In genomic region chr2:61121281-61121680, GRCm38 (mm10) we compare ENCODE assay signal across 24 mouse cellular contexts.
"Had no signal": no experiment of that assay in that cellular context is flagged by ENCODE, and none has a peak within 500 bp of the region (broad histone marks: within the 10 kb centered on the region; RNA-seq: fewer than 3 reads in every experiment).

No protein-coding gene starts in this region.

- H3K27ac ChIP-seq: kidney, embryonic 15.5 days; left cerebral cortex, adult 2 months; limb, embryonic 12.5 days; limb, embryonic 15.5 days; liver, embryonic 14.5 days; macrophage; midbrain, embryonic 12.5 days; neural tube, embryonic 13.5 days; stomach, embryonic 15.5 days had no signal

- H3K9ac ChIP-seq: kidney, embryonic 15.5 days; limb, embryonic 12.5 days; limb, embryonic 15.5 days; liver, embryonic 14.5 days; liver, postnatal 0 days; lung, embryonic 14.5 days; midbrain, embryonic 12.5 days; neural tube, embryonic 13.5 days; stomach, embryonic 15.5 days had no signal

- ATAC-seq: liver, postnatal 0 days; lung, postnatal 0 days; midbrain, embryonic 16.5 days had no signal

- H3K9me3 ChIP-seq: kidney, embryonic 15.5 days; limb, embryonic 12.5 days; limb, embryonic 15.5 days; midbrain, embryonic 12.5 days; neural tube, embryonic 13.5 days; stomach, embryonic 15.5 days had no signal

- H3K27me3 ChIP-seq: kidney, embryonic 15.5 days; limb, embryonic 12.5 days; limb, embryonic 15.5 days; midbrain, embryonic 12.5 days; neural tube, embryonic 13.5 days; stomach, embryonic 15.5 days had no signal

- DNase-seq: kidney, adult 8-10 months; kidney, postnatal 10 days; kidney, postnatal 36 days; layer of hippocampus, postnatal 36 days; liver, postnatal 0 days; lung, embryonic 14.5 days; retina, postnatal 1 day; right cerebral cortex, postnatal 25 days; spleen, adult 18-20 months; thymus, adult 18-20 months; thymus, postnatal 36 days had no signal

- H3K4me1 ChIP-seq: kidney, embryonic 15.5 days; limb, embryonic 12.5 days; limb, embryonic 15.5 days; midbrain, embryonic 12.5 days; neural tube, embryonic 13.5 days; stomach, embryonic 15.5 days had no signal

- H3K4me2 ChIP-seq: kidney, embryonic 15.5 days; limb, embryonic 12.5 days; limb, embryonic 15.5 days; liver, embryonic 11.5 days; lung, embryonic 14.5 days; midbrain, embryonic 12.5 days; neural tube, embryonic 13.5 days; stomach, embryonic 15.5 days had no signal

- H3K36me3 ChIP-seq: kidney, embryonic 15.5 days; limb, embryonic 12.5 days; limb, embryonic 15.5 days; midbrain, embryonic 12.5 days; neural tube, embryonic 13.5 days; stomach, embryonic 15.5 days had no signal

- H3K4me3 ChIP-seq: kidney, embryonic 15.5 days; left cerebral cortex, adult 2 months; limb, embryonic 12.5 days; limb, embryonic 15.5 days; midbrain, embryonic 12.5 days; myocyte; neural tube, embryonic 13.5 days; stomach, embryonic 15.5 days had no signal
